Mouse (Mus musculus): Measurements from ENCODE around the gene Snx25. TPM values are rescaled to one million over a fixed set of nuclear protein-coding genes. Genes with fewer than 3 reads are reported as not detected.

Snx25 gene
- total RNA-seq, 2 experiments from 2014 or later, result 12.0 to 12.4 TPM

Other genes starting within 250 kb of the Snx25 start
- gene Ccdc110, start 217.5 kb downstream of the Snx25 start, total RNA-seq (2021), result not detected
- gene 1700029J07Rik, start 176.9 kb downstream of the Snx25 start, total RNA-seq (2021), result 1 to 10 TPM in 1 of 2 experiments, under 1 TPM in 1; 0.83 to 1.0 TPM
- 10 to 100 TPM; 32.7 to 33.5 TPM for gene Ufsp2, start 176.6 kb downstream of the Snx25 start, total RNA-seq (2021)
- 1 to 10 TPM; 1.3 to 2.3 TPM for gene Lrp2bp, start 152.9 kb downstream of the Snx25 start, total RNA-seq (2021)
- gene Ankrd37, start 146.5 kb downstream of the Snx25 start, total RNA-seq (2021), result 10 to 100 TPM in 1 of 2 experiments, 1 to 10 TPM in 1; 10.0 to 10.7 TPM
- 10 to 100 TPM; 11.4 to 13.0 TPM for gene Cfap97, start 388 bp downstream of the Snx25 start, total RNA-seq (2021)
- 1,000 to 10,000 TPM; 4,839 to 4,843 TPM for gene Slc25a4, start 59.1 kb upstream of the Snx25 start, total RNA-seq (2021)
- under 1 TPM; 0.29 to 0.74 TPM for gene Helt, start 142.5 kb upstream of the Snx25 start, total RNA-seq (2021)